Mouse (Mus musculus): ENCODE measurements around the gene Krtap13.
"Not testable (repeated sequence)": the region's sequence is repeated elsewhere in the genome, so short reads cannot be mapped to it uniquely, and the experiment has no call there.

Gene Krtap13

DNA sequence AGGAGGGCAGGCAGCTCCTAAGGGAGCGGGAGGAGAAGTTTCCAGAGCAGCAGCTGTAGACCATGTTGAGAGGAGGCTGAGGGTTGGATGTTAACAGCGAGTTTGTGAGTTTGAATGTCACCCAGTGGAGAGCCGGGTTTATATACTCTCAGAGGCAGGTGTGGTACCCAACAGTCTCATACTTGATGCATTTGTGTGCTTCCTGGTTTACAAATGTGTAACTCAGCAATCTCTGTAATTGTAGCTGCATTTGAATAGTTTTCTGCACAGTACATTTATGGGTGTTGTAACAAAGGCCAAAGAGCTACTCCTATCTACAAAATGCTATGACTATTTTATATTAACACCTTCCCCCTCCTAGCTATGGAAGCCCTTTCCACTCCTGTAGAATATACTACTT lies at the start of gene Krtap13:
Krtap13 (minus strand) TSS at position 101 of the 400 bp plus-strand sequence.
- not testable (repeated sequence) for DNase-seq (ENCODE audit: low spot score in 2 of 2)

DNA sequence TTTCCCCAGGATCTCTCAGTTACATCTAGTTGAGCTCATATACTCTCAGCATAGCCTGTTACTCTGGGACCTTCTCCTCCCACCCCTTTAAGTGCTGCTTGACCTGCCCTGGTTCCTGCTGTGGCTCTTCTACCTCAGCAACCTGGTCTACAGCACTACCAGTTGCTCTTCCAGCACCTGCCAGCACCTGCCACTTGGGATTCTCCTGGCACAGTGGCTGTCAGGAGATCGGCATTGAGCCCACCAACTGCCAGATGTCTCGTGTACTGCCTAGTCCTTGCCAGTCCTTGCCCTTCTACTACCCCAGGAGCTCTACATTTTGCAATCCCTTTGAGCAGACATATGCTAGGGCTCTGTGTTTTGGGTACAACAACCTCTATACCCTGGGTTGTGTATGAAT lies 35.4 kb upstream of the Krtap13 start:
- DNase-seq (ENCODE audit: low spot score in 2 of 2): no peak

DNA sequence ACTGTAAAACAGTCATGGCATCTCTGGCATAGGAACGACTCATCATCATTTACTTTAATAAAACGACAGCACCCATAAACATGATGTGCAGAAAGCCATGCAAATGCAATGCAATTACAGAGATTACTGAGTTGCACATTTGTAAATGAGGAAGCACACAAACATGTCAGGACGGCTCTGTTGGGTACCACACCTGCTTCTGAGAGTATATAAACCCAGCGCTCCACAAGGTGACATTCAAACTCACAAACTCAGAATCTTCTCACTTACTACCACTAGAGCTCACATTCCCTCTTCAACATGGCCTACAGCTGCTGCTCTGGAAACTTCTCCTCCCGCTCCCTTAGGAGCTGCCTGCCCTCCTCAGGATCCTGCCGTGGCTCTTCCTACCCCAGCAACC lies 26.2 kb upstream of the Krtap13 start, which contains the start of gene Gm5965:
Gm5965 (plus strand) TSS at position 301 of the 400 bp plus-strand sequence.
- no peak for DNase-seq (ENCODE audit: low spot score in 2 of 2)

DNA sequence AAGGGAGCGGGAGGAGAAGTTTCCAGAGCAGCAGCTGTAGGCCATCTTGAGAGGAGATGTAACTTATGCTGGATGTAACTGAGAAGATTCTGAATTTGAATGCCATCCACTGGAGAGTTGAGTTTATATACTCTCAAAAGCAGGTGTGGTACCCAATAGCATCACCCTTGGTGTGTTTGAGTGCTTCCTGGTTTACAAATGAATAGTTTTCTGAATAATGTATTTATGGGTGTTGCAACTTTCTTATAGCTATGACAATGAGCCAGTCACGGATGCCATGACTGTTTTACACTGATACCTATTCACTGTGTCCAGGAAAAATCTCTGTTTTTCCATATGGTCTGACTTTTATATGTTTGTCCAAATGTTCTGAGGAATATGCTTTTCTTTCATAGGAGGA lies 22.7 kb upstream of the Krtap13 start, which contains the start of gene 2310057N15Rik:
2310057N15Rik (minus strand) TSS at position 101 of the 400 bp plus-strand sequence.
- no peak for DNase-seq (ENCODE audit: low spot score in 2 of 2)

DNA sequence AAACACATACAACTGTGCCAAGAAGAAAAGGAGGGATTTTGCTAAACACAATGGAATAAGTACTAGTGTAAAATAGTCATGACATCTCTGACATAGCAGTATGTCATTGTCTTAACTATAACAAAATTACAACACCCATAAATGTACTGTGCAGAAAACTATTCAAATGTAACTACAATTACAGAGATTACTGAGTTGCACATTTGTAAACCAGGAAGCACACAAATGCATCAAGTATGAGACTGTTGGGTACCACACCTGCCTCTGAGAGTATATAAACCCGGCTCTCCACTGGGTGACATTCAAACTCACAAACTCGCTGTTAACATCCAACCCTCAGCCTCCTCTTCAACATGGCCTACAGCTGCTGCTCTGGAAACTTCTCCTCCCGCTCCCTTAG lies 7.1 kb upstream of the Krtap13 start, which contains the start of gene 2310034C09Rik:
2310034C09Rik (plus strand) TSS at position 301 of the 400 bp plus-strand sequence.
- not testable (repeated sequence) for DNase-seq (ENCODE audit: low spot score in 2 of 2)

DNA sequence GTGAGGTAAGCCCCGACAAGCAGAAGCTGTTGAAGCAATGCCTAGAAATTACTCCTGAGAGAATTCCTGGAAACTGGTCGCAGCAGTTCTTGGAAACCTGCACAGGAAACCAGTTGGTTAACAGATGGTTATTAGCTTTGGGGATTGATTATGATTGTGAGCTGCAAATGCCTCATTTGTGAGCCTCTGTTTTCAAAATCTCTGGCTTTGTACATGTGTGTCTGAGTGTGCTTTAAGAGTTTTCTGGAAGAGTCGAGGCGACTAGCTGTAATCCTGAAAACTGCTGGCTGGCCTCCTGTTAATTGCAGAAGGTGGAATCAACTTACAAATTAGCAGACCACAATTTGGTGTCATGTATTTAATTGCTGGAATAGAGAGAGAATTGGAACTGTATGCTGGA lies 3.5 kb downstream of the Krtap13 start:
- DNase-seq (ENCODE audit: low spot score in 2 of 2): no peak

DNA sequence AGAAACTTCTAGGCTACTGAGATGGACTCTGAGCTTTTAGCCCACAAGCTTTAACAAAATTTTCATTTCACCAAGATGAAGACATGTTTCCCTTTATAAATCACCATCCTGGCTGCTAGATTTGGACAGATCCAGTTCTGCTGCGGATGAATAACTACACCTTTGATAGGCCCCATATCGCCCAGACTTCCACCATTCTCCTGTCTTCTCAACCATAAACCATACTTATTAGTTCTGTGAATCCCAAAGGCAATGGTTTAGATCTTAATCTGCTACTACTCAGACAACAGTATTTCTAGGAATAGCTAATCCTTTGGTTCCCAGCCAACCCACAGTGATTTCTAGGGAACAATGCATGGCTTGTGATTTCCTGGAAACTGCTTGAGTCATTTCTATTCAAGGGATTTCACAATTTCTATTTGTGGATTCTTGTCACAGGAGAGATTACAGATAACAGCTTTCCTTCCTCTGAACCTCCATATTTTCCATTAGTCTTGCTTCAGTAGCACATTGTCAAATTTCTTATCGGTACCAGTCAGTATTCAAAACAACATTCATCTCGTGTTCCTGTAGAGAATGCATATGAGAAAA lies 6.6 kb downstream of the Krtap13 start:
- DNase-seq (ENCODE audit: low spot score in 2 of 2): no peak

DNA sequence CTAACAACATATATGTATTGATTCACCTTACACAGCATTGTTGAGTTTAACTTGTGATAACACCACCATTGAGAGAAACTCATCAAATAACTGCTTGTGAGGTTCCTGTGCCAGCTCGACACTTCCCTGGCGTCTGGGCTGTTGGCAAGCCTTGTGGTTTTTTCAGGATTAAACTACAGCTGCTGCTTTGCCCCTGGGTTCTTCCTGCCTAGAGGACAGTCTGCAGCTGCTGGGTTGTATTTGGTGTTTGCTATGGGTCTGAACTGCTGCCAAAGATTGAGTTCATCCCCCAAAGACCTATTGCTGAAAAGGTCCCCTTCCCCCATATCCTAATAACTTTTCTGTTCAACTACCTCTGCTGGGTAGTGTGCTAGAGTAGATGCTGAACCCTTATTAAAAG lies 16.0 kb downstream of the Krtap13 start:
- no peak for DNase-seq (ENCODE audit: low spot score in 2 of 2)

DNA sequence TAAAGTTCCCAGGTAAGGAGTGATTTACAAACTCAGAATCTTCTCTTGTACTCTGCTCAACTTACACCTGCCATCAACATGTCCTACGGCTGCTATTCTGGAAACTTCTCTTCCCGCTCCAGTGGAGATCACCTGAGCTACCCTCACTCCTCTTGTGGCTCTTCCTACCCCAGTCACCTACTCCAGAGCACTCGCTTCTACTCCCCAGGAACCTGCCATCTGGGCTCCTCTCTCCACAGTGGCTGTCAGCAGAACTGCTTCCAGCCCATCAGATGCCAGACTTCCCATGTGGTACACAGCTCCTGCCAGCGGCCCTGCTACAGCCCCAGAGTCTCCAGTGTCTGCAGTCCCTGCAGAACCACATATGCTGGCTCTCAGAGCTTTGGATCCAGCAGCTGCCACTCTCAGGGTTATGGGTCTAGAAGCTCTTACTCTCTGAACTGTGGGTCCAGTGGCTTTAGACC lies 22.6 kb downstream of the Krtap13 start, which contains the start of gene Krtap13-1:
Krtap13-1 (plus strand) TSS at position 51 of the 464 bp plus-strand sequence.
- DNase-seq (ENCODE audit: low spot score in 2 of 2): no peak

DNA sequence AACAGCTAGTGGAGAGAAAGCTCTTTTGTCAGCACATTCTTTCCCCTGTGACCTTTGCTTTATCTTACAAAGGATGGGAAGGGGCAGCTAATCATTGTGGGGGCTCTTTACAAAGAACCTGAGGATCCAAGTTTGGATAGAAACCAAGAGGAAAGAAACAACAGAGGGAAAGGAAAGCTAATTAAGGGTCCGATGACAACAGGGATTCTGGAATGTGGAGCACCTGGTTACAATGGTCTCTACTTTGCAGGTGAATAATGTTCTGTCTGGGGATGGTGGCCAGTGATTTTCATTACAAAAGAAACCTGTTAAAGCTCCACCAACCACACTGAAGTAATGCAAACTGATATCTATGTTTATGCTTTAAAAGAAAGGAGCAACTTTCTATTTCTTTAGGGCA lies 31.4 kb downstream of the Krtap13 start:
- DNase-seq (ENCODE audit: low spot score in 2 of 2): no peak

DNA sequence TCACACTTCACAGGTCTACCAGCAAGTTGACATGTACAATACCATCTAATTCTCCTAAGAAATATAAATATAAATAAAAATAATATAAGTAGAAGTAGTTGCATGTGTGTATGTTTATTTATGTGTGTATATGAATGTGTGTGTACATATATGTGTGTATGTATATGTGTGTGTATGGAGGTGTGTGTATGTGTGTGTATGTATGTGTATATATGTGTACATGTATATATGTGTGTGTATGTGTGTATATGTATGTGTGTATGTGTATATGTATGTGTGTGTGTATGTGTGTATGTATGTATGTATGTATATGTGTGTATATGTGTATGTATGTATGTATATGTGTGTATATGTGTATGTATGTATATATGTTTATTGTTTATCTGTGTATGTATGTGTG lies 34.9 kb downstream of the Krtap13 start:
- no peak for DNase-seq (ENCODE audit: low spot score in 2 of 2)

DNA sequence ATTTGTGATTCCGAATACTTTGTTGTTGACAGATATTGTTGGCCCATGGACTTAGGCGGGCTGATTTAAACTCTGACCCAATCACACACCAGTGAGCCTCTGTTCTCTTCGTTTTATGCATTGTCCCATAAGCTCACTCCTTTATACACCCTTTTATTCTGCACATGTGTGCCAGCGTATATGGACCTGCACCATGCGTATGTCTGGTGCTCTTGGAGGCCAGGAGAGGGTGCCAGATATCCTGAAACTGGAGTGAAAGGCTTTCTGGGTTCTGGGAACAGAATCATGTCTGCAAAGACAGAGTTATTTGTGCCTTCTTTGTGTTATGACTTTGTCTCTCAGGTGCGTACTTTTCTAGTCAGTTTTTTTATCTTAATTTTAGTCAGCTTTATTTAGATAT lies 40.2 kb downstream of the Krtap13 start:
- no peak for DNase-seq (ENCODE audit: low spot score in 2 of 2)

DNA sequence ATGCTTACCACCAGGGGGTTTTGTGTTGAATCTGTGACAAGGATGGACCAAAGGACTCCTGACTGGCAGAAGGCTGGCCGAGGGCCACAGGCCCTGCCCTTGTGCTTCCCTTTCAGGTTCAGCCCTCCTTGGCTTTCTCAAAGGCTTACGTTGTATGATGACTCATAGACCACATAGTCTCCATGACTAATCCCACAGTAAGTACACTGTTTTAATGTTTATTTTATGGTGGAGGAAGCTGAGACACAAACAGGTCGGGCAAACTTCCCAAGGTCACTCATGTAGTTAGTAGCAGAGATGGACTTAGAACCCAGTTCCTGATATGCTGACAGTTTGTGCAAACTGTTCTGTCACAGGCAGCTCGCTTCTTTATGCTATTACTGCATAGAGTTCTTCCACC lies 40.7 kb downstream of the Krtap13 start:
- DNase-seq (ENCODE audit: low spot score in 2 of 2): no peak

DNA sequence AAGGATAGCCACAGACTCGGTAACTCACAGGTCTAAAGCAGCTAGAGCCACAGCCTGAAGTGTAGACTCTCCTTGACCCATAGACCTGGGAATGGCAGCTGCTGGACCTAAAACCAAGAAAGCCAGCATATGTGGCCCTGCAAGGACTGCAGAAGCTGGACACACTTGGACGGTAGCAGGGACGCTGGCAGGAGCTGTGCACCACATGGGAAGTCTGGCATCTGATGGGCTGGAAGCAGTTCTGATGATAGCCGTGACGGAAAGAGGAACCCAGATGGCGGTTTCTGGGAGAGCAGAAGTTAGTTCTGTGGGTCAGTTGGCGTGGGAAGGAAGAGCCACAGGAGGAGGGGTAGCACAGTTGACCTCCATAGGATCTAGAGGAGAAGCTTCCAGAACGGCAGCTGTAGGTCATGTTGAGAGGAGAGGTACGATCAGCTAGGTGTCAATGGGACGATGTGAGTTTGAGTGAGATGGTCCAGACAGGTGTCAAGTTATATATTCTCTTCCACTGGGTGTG lies 43.9 kb downstream of the Krtap13 start, which contains the start of gene 2310061N02Rik:
2310061N02Rik (minus strand) TSS at position 467 of the 517 bp plus-strand sequence.
- no peak for DNase-seq (ENCODE audit: low spot score in 2 of 2)

DNA sequence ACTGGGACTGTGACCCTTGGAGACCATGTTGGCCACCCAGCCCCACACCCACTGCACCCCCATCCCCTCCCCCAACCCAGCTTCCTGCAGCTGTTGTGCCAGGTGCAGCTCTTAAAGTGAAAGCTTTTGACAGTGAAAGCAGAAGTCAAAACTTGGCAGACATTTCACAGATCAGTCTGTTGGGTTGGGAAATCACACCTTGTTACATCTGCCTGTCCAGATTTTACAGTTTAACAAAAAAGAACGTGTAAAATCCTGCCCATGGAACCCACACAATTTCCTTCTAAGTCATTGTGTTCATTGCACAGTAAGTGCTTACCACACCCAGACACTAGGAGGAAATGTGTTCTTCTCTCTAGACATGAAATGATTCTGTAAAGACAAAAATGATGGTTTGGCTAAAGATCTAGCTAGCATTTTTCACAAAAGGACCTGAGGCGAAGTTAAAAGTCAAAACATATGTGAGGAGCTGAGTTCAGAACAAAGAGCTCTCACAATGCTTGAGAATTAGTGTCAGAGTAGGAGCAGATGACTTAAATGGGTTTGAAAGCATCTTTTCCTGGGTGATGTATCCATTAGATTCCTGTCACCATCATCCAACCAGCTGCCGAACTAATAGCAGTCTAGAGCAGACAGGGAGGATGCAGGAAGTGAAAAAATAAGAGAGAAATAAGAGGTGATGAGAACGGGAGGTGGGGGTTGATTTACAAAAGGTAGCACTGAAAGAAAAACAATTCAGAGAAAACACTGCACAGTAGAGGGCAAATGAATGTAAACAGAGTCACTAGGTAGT lies 50.2 kb downstream of the Krtap13 start:
- DNase-seq (ENCODE audit: low spot score in 2 of 2): peak; percentile 12 to 47

All from spleen, postnatal 14 days (tissue).